Mouse (Mus musculus): ENCODE measurements around the gene Rcor2. TPM values are rescaled to one million over a fixed set of nuclear protein-coding genes. Genes with fewer than 3 reads are reported as not detected.
A peak's percentile ranks its signal among the peaks of the same experiment; 100 is the strongest.

The Rcor2 gene
- polyA plus RNA-seq, 1 experiment from 2014 or later: 1.3 TPM

- H3K4me2 ChIP-seq (replicated peaks; ENCODE audit: low read depth, low read length): peak overlapping the region; percentile 99
- H3K9ac ChIP-seq (replicated peaks; ENCODE audit: low read depth): peak overlapping the region; percentile 32; the same call in 1 of the 2 replicates
- H3K27ac ChIP-seq (ENCODE audit: low read length): peak overlapping the region; percentile 26
- H3K27me3 ChIP-seq (replicated peaks; ENCODE audit: insufficient read depth, low read length): no peaks in the 10 kb centered on the region
- no peaks in the 10 kb centered on the region for H3K9me3 ChIP-seq (ENCODE audit: low read length)
- TF ChIP-seq CTCF (IDR thresholded peaks at IDR 0.05) (no peak), EP300 (IDR thresholded peaks at IDR 0.05) (no peak)
- H3K4me3 ChIP-seq (ENCODE audit: low read depth, low read length): peak overlapping the region; percentile 56
- peak; percentile 92 for DNase-seq (ENCODE audit: low spot score)
- ATAC-seq: peak; percentile 80
- H3K36me3 ChIP-seq (ENCODE audit: insufficient read depth, low read length): no peaks in the 10 kb centered on the region
- H3K4me1 ChIP-seq (ENCODE audit: insufficient read depth, low read depth, low read length): peaks cover 22% of the 10 kb centered on the region
- under 1% methylated on average over 61 of the region's 97 CpGs for WGBS
Observed at GRCm38 (mm10) chr19:7267781-7268721, 926 bp downstream of the Rcor2 start.

- ATAC-seq: peak; percentile 49
- TF ChIP-seq EP300 (IDR thresholded peaks at IDR 0.05) (no peak), CTCF (IDR thresholded peaks at IDR 0.05) (peak; percentile 82)
Observed at GRCm38 (mm10) chr19:7268722-7269090, 1.6 kb downstream of the Rcor2 start.

GRCm38 (mm10) chr19:7269290-7270044, 2.3 kb downstream of the Rcor2 start:
- no peak for TF ChIP-seq EP300 (IDR thresholded peaks at IDR 0.05)
- no peak for TF ChIP-seq CTCF (IDR thresholded peaks at IDR 0.05)
- Histone ChIP-seq H3K4me3 (ENCODE audit: low read depth, low read length) (peak overlapping the region; percentile 56; the same call in 1 of the 2 replicates), H3K9ac (replicated peaks; ENCODE audit: low read depth) (peak overlapping the region; percentile 32), H3K27ac (ENCODE audit: low read length) (no peak overlapping the region), H3K27me3 (replicated peaks; ENCODE audit: insufficient read depth, low read length) (no peaks in the 10 kb centered on the region), H3K4me2 (replicated peaks; ENCODE audit: low read depth, low read length) (peak overlapping the region; percentile 99), H3K36me3 (ENCODE audit: insufficient read depth, low read length) (no peaks in the 10 kb centered on the region), H3K9me3 (ENCODE audit: low read length) (no peaks in the 10 kb centered on the region), H3K4me1 (ENCODE audit: insufficient read depth, low read depth, low read length) (peaks cover 22% of the 10 kb centered on the region)
- ATAC-seq (no peak), DNase-seq (ENCODE audit: low spot score) (no peak)
- WGBS: 14% methylated on average over 11 of the region's 11 CpGs

More at GRCm38 (mm10) chr19:7268722-7269090, 1.6 kb downstream of the Rcor2 start:
- under 1% methylated on average over 28 of the region's 30 CpGs for WGBS
- Histone ChIP-seq H3K9me3 (ENCODE audit: low read length) (no peaks in the 10 kb centered on the region), H3K4me1 (ENCODE audit: insufficient read depth, low read depth, low read length) (peaks cover 22% of the 10 kb centered on the region), H3K9ac (replicated peaks; ENCODE audit: low read depth) (peak overlapping the region; percentile 32), H3K27me3 (replicated peaks; ENCODE audit: insufficient read depth, low read length) (no peaks in the 10 kb centered on the region), H3K36me3 (ENCODE audit: insufficient read depth, low read length) (no peaks in the 10 kb centered on the region), H3K4me2 (replicated peaks; ENCODE audit: low read depth, low read length) (peak overlapping the region; percentile 99), H3K27ac (ENCODE audit: low read length) (no peak overlapping the region), H3K4me3 (ENCODE audit: low read depth, low read length) (peak overlapping the region; percentile 56)
- peak; percentile 71 for DNase-seq (ENCODE audit: low spot score)

- TF ChIP-seq EP300 (IDR thresholded peaks at IDR 0.05) (no peak), CTCF (IDR thresholded peaks at IDR 0.05) (peak; percentile 41)
- Histone ChIP-seq H3K4me2 (replicated peaks; ENCODE audit: low read depth, low read length) (no peak overlapping the region), H3K9me3 (ENCODE audit: low read length) (no peaks in the 10 kb centered on the region), H3K4me3 (ENCODE audit: low read depth, low read length) (no peak overlapping the region), H3K27ac (ENCODE audit: low read length) (no peak overlapping the region), H3K36me3 (ENCODE audit: insufficient read depth, low read length) (peaks cover 21% of the 10 kb centered on the region), H3K9ac (replicated peaks; ENCODE audit: low read depth) (no peak overlapping the region), H3K4me1 (ENCODE audit: insufficient read depth, low read depth, low read length) (peaks cover 13% of the 10 kb centered on the region; the same call in 1 of the 2 replicates), H3K27me3 (replicated peaks; ENCODE audit: insufficient read depth, low read length) (no peaks in the 10 kb centered on the region)
- no peak for ATAC-seq
- WGBS: 94% methylated on average over 4 of the region's 4 CpGs
- DNase-seq (ENCODE audit: low spot score): no peak
Observed at GRCm38 (mm10) chr19:7273486-7273885, 6.4 kb downstream of the Rcor2 start.

GRCm38 (mm10) chr19:7274326-7274990, 7.3 kb downstream of the Rcor2 start:
- Histone ChIP-seq H3K36me3 (ENCODE audit: insufficient read depth, low read length) (peaks cover 21% of the 10 kb centered on the region), H3K4me2 (replicated peaks; ENCODE audit: low read depth, low read length) (no peak overlapping the region), H3K9ac (replicated peaks; ENCODE audit: low read depth) (no peak overlapping the region), H3K4me3 (ENCODE audit: low read depth, low read length) (no peak overlapping the region), H3K9me3 (ENCODE audit: low read length) (no peaks in the 10 kb centered on the region), H3K27ac (ENCODE audit: low read length) (no peak overlapping the region), H3K27me3 (replicated peaks; ENCODE audit: insufficient read depth, low read length) (no peaks in the 10 kb centered on the region), H3K4me1 (ENCODE audit: insufficient read depth, low read depth, low read length) (peaks cover 3% of the 10 kb centered on the region; the same call in 1 of the 2 replicates)
- DNase-seq (ENCODE audit: low spot score) (no peak), ATAC-seq (no peak)
- no peak for TF ChIP-seq CTCF (IDR thresholded peaks at IDR 0.05)
- 76% methylated on average over 10 of the region's 13 CpGs for WGBS

Data from lung, postnatal 0 days (tissue).